Mouse (Mus musculus): ENCODE measurements at regions not wholly inside any gene's neighbourhood (a gene's known extent, or its start where the extent isn't known, plus 50 kb on each side); places are given as distances from the start of the nearest gene placed in this dataset.
"Not testable (repeated sequence)": the region's sequence is repeated elsewhere in the genome, so short reads cannot be mapped to it uniquely, and the experiment has no call there.

GRCm38 (mm10) chr5:77816759-77817280, 409.0 kb upstream of the Igfbp7 start:
- DNase-seq (ENCODE audit: low read depth in 2 of 2, low spot score in 2 of 2): no peak

DNA sequence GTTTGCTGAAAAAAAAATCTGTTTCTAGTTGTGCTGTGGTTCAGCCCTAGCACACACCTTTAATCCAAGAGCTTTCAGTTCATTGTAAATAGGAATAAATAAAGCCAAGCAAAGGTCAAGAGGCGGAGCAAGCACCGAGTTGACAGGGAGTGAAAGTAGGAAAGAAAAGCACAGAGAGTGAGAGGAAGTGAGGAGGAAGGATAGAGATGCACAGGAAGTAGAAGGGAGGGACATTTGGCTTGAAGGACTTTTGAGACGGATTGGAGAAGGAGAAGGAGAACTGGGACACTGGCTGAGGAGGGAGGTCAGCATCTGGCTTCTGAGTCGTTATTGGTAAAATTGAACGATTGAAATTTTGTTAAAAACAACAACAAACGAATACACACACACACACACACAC, 402.0 kb upstream of the Igfbp7 start:
- DNase-seq (ENCODE audit: low read depth in 2 of 2, low spot score in 2 of 2): no peak

GRCm38 (mm10) chr5:77807726-77808125, 399.9 kb upstream of the Igfbp7 start:
- no peak for DNase-seq (ENCODE audit: low read depth in 2 of 2, low spot score in 2 of 2)

- no peak for DNase-seq (ENCODE audit: low read depth in 2 of 2, low spot score in 2 of 2)
Observed at GRCm38 (mm10) chr5:77806334-77807157, 398.7 kb upstream of the Igfbp7 start.

DNA sequence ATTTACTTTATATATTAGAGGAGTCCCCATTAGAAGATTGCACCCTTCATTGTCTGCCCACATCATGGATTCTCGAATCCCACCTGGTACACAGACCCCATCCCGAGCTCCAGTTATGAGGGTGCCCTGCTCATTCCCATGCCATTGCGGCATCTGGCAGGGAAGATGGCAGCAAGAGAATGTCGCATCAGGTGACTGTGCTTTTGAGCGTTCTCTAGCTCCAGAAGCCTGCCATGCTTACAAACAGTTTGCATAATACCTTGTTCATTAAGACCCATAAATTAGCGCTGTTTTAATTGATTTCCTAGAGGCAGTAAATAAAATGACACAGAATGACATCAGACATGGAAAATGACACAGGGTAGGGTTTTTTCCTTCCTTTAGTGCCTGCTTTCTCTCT, 398.0 kb upstream of the Igfbp7 start:
- no peak for DNase-seq (ENCODE audit: low read depth in 2 of 2, low spot score in 2 of 2)

DNA sequence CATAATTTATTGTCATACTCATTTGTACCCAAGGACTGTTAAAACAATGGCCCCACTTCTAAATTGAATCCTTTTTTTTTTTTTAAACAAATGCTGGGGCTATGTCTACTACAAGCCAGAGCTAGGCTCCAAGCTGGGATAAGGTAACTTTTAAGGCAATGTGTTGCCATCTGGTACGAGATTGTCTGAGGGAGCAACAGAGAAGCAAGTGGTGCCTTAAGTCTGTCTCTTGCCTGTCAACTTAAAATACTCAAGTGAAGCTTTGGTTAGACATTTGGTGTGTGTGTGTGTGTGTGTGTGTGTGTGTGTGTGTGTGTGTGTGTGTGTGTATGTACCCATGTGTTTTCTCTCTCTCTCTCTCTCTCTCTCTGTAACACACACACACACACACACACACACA, 397.5 kb upstream of the Igfbp7 start:
- DNase-seq (ENCODE audit: low read depth in 2 of 2, low spot score in 2 of 2): no peak

GRCm38 (mm10) chr5:77804113-77804512, 396.3 kb upstream of the Igfbp7 start:
- no peak for DNase-seq (ENCODE audit: low read depth in 2 of 2, low spot score in 2 of 2)

- DNase-seq (ENCODE audit: low read depth in 2 of 2, low spot score in 2 of 2): no peak
Observed at GRCm38 (mm10) chr5:77803562-77803961, 395.7 kb upstream of the Igfbp7 start.

GRCm38 (mm10) chr5:77796960-77797359, 389.1 kb upstream of the Igfbp7 start:
- DNase-seq (ENCODE audit: low read depth in 2 of 2, low spot score in 2 of 2): no peak

DNA sequence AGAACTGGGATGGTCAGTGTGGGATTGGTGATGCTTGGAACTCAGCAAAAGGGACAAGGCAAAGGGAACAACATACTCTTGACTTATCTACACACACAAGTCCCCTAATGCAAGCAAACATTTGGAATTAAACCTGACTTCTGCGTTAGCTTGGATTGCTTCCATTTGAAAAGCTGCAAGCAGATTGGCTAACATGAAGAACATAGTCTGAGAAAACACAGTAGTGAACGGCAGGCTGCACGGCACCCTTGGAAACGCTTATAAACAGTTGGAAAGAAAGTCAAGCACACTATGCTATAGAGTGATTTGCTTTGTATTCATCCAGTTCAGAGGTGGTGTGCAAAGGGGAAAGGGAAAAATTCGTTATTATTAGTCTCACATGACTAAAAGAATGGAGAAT, 387.9 kb upstream of the Igfbp7 start:
- no peak for DNase-seq (ENCODE audit: low read depth in 2 of 2, low spot score in 2 of 2)

GRCm38 (mm10) chr5:77783953-77784352, 376.1 kb upstream of the Igfbp7 start:
- DNase-seq (ENCODE audit: low read depth in 2 of 2, low spot score in 2 of 2): no peak

GRCm38 (mm10) chr5:77762426-77763042, 354.7 kb upstream of the Igfbp7 start:
- no peak for DNase-seq (ENCODE audit: low read depth in 2 of 2, low spot score in 2 of 2)

DNA sequence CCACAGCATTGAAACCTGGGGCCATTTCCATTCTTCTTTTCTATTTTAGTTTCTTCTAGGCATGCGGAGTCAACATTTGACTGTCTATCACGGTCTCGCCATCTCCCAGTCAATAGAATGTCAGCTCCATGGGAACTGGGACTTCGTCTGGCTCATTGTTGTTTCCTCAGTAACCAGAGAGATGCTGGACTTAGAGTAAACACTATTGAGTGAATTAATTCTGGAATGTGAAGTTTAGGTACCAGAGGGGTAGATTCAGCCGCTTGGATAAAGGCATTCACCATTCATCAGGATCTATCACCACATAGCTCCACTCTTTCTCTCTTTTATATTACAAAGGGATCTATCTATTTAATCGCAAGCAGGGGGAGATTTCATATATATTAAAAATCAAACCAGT, 354.2 kb upstream of the Igfbp7 start:
- DNase-seq (ENCODE audit: low read depth in 2 of 2, low spot score in 2 of 2): no peak

GRCm38 (mm10) chr5:77748933-77749332, 341.1 kb upstream of the Igfbp7 start:
- no peak for DNase-seq (ENCODE audit: low read depth in 2 of 2, low spot score in 2 of 2)

DNA sequence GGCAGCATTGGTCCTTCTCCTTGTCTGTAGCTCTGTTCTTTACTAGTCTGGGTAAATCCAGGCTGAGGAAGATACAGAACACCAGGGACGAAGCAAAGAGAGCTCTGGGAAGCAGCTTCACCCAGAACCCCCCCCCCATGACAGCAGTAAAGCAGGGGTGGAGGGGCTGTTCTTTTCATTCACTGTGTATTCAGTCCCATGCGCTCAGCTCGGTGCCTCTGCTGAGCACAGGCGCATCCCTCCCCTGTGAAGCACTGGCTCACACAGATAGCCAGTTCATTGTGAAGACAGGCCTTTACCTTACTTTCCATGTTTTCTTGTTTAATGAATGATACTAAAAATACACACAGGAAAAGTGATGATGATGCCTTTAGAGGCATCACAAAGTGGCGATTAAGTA, 338.8 kb upstream of the Igfbp7 start:
- no peak for DNase-seq (ENCODE audit: low read depth in 2 of 2, low spot score in 2 of 2)

DNA sequence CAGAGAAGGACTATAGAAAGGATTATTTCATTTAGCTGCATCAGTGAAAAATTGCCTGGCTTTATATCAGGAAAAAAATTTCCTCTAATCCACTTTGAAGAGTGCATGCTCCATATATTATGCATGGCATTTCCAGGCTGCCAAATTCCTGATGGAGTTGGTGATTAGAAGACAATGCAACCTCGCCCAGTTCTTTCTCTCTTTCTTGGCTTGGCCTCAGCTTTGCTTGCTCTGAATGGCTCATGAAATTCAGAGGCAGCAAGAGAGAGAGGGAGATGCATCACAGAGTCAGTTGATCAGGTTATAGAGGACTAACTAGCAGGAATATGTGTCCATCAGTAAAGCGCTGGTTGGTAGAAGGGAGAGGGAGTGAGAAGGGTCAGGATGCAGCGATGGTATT, 335.6 kb upstream of the Igfbp7 start:
- no peak for DNase-seq (ENCODE audit: low read depth in 2 of 2, low spot score in 2 of 2)

GRCm38 (mm10) chr5:77730286-77730685, 322.4 kb upstream of the Igfbp7 start:
- not testable (repeated sequence) for DNase-seq (ENCODE audit: low read depth in 2 of 2, low spot score in 2 of 2)

DNA sequence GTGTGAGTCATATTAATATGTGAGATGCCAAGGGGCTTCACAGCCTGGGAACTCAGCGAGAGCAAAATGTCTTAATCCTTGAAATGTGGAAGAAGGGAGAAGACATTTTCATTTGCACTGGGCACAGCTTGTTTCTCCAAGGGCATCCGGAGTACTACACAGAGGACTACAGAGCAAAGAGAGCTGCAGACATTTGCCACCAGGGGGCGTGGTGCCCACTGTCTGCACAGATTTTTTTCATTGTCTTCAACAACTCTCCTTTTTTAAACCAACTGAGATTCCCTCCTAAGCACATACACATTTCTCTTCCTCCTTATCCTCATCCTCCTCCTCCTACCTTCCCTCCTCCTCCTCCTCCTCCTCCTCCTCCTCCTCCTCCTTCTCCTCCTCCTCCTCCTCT, 273.8 kb upstream of the Igfbp7 start:
- no peak for DNase-seq (ENCODE audit: low read depth in 2 of 2, low spot score in 2 of 2)

GRCm38 (mm10) chr5:77672073-77672924, 264.5 kb upstream of the Igfbp7 start:
- DNase-seq (ENCODE audit: low read depth in 2 of 2, low spot score in 2 of 2): no peak

DNA sequence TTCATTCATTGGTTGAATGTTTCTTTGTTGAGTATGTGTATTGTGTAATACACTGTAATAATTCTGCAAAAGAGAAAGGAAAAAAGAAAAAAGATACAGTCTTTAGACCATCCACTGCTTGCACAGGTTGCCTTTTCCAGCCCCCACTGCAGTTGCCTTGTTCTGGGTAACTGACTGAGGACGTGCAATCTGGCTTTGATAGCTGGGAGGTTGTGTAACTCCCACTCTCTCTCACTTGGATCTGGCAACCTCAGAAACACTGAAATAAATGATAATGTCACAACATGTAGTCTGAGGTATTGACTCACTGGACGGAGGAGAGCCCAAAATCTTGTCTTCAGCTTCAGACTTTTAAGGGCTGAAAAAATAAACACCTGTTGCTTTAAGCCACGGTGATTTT, 255.3 kb upstream of the Igfbp7 start:
- no peak for DNase-seq (ENCODE audit: low read depth in 2 of 2, low spot score in 2 of 2)

DNA sequence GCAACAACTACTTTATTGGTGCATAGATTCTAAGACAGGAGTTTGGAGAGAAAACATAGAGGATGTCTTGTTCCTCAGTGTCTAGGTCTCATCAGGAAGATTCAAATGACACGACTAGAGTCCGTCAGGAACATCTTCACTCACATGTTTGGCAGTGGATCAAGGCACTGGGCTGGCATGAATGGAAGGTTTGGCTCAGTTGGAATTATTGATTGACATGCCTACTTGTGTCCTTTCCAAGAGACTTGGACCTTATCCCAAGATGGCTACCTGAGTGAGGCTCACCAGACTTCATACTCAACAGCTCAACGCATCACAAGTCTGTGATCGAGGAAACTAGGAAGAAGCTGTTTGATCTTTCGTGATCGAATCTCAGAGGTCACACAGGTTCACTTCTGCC, 251.2 kb upstream of the Igfbp7 start:
- DNase-seq (ENCODE audit: low read depth in 2 of 2, low spot score in 2 of 2): no peak

DNA sequence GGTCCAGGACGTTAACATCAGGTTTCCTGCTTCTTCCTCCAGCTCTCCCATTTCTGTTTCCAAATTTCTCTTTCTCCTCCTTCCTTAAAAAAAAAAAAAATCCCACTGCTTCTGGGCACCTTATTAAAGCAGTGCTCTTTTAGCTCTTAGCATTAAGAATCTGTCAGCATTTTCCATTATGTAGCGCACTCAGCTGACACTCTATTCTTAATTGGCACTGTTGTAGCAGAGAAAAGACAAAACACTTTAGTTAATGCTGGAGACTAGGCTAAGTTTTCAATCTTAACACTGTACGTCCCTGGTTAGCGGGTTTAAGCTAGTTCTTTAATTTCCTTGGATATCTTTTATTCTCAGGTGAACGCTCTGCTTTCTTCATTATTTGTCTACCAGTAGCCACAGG, 236.8 kb upstream of the Igfbp7 start:
- no peak for DNase-seq (ENCODE audit: low read depth in 2 of 2, low spot score in 2 of 2)
